Mouse (Mus musculus) frontal cortex, postnatal 36 days (tissue): ENCODE measurements around the gene Stk11ip.
A peak's percentile ranks its signal among the peaks of the same experiment; 100 is the strongest.

Experiments
- DNase-seq, 2 experiments: peaks; one replicate each; pipeline ENCODE4 v3.0.0; 2022; ENCODE audit warnings: low spot score in 2 of 2

Stk11ip gene

GRCm38 (mm10) chr1:75541496-75541895 is 20.2 kb downstream of the Stk11ip start:
- DNase-seq = no peak

DNA sequence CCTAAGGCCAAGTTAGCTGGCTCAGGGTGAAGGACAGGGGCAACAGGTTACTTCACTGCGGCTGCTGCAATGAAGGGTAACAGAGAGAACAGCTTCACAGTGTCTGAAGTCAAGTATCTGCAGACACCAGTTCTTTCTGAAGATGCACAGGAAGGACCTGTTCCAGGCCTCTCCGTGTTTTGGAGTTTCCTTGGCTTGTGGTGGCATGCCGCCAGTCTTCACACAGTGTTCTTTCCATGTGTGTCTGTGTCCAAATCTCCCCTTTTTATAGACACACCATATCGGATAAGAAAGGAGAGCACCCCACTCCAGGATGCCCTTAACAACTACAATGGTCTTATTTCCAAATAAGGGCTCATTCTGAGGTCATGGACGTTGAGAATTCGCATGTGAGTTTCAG is 23.0 kb downstream of the Stk11ip start:
- no peak for DNase-seq

DNA sequence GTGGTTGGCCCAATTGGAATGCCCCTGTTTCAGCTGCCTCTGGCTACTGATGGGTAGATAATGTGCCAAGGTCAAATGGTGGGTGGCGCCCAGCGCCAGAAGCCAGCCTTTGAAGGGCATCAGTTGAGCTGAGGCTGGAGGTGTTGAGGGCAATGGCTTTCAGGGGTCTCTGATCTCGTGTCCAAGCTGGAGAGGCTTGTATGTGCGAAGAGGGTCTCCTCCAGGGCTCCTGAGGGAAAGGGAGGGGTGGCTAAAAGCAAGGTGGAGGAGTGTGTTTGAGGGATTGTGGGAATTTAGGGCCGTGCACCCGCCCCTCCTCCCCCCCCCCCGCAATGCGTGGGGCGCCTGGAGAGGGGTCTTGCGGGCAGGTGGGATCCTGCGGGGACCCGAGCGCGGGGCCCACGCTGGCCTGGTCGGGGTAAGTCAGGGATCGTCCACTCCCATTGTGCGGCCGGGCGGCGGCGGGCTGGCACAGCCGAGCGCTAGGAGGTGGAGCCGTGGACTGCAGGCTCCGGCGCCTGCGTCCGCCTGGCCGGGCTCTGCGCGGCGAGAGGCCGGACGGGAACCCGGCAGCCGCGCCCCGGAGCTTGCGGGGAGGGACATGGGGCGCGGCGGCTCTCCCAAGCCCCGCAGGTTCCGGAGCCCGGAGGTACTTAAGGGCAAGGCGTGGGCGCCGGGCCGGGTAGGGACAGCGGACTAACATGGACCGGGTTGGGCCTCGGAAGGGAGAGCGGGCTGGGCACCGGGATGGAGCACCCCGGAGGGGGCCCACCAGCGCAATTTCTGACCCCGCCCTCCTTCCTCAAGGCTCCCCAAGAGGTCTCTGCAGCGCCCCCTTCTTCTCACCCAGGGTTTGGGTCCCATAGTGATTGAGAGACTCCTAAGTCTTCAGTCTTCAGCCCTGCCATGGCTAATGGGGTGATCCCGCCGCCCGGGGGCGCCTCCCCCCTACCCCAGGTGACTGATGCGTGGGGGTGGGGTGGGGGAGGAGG is 24.9 kb downstream of the Stk11ip start, which contains the start of gene Slc4a3:
Gene Slc4a3, plus strand, starts transcription at position 302 of the 992 bp plus-strand sequence.
- DNase-seq = peak; percentile 61 to 65

DNA sequence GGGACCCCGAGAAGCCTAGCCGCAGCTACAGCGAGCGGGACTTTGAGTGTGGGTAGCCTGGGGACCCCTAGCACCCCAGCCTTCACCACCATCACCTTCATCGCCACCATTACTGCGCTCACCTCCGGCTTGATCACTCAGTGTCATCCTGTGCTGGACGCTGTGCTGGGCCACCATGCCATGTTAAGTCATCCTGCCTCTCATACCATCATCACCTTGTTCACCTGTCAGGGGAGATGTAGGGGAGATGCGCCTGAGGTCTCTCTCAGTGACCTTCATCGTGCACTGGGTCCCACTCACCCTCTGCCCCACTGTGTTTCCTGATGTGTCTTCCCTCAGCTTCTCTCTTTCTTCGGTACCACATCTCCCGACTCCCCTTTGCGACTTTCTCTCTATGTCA is 26.0 kb downstream of the Stk11ip start:
- no peak for DNase-seq

- DNase-seq = no peak
Observed at GRCm38 (mm10) chr1:75548083-75548482, 26.8 kb downstream of the Stk11ip start.

DNA sequence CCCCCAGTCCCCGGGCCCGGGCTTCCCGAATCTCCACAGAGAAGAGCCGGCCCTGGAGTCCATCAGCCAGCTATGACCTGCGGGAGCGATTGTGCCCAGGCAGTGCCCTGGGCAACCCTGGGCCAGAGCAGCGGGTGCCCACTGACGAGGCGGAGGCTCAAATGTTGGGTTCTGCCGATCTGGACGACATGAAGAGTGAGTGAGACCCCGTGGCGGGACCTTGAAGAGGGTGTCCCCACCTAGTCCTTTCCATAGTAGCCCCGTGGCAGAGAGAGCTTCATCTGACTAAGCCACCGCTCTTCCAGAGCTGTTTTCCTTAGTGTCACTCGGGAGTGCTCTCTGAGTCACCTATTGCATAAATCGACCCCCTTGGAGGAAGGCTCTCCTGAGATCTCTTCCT is 27.5 kb downstream of the Stk11ip start:
- no peak for DNase-seq

DNA sequence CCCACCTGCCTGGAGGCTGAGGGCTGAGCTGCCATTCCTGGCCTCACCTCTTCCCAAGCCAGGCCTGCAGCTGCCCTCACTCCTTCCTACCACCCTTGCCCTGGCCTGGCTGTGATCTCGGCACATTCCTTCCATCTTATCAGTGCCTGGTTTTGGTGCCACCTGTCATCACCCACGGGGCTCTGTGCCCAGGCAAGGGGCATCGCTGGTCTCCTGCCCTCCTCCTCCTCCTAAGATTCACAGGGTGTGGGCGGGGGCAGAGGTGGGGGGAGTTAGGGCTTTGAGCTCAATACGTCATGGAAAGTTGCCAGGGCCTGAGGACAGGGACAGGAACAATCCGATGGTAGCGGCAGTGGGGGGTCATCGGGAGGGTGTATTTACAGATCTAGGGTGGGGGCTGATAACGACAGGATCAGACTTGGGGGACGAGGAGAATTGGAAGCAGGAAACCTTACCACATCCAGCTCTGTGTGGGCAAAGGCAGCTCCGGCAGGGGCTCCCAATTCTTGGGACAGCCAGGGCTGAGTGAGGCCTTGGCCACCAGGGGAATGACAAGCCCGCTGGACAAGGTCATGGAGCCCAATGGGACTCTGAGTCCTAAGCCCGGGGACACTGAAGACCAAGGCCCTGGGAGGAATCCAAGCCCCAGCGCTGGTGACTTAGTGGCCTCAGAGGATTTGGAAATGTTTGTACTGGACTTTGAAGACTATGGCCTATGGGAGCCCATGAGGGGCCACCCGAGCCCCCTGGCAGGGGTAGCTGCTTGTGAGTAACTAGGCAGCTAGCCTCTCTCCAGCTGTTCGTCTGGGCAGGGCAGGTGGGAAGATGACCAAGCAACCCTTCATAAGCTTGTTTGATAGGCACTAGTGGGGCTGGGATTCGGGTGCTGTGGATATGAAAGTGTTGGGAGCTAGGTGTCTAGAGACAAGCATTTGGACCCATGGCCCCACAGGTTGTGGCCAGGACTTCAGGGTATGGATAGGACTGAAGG is 28.3 kb downstream of the Stk11ip start:
- no peak for DNase-seq

DNA sequence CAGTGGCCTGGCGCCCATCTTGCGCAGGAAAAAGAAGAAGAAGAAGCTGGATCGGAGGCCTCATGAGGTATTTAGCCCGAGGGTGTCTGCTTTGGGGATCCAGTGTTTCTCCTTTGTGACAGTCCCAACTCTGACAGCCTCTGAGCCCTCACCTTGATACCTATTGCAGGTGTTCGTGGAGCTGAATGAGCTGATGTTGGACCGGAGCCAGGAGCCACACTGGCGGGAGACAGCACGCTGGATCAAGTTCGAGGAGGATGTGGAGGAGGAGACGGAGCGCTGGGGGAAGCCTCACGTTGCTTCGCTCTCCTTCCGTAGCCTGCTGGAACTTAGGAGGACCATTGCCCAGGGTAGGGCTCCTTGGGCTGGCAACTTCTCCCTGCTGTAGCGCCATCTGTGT is 29.3 kb downstream of the Stk11ip start:
- no peak for DNase-seq

- no peak for DNase-seq
Observed at GRCm38 (mm10) chr1:75555680-75556079, 34.4 kb downstream of the Stk11ip start.

GRCm38 (mm10) chr1:75556143-75556781 is 34.9 kb downstream of the Stk11ip start:
- DNase-seq = peak in 1 of 2 experiments; percentile 76

DNA sequence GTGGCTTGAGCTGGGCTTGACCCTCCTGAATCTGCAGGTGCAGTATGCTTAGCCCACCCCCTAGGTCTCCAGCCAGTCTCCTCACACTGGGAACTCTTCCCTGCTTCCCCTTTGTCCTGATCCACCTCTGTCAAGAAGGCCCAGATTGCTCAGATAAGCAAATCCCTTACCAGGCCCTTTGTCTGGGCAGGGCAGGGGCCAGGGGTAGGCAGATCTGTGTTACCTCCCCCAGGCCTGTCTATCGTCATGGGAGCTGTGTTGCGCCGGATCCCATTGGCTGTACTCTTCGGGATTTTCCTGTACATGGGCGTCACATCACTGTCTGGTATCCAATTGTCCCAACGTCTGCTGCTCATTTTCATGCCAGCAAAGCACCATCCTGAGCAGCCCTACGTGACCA is 35.7 kb downstream of the Stk11ip start:
- no peak for DNase-seq

DNA sequence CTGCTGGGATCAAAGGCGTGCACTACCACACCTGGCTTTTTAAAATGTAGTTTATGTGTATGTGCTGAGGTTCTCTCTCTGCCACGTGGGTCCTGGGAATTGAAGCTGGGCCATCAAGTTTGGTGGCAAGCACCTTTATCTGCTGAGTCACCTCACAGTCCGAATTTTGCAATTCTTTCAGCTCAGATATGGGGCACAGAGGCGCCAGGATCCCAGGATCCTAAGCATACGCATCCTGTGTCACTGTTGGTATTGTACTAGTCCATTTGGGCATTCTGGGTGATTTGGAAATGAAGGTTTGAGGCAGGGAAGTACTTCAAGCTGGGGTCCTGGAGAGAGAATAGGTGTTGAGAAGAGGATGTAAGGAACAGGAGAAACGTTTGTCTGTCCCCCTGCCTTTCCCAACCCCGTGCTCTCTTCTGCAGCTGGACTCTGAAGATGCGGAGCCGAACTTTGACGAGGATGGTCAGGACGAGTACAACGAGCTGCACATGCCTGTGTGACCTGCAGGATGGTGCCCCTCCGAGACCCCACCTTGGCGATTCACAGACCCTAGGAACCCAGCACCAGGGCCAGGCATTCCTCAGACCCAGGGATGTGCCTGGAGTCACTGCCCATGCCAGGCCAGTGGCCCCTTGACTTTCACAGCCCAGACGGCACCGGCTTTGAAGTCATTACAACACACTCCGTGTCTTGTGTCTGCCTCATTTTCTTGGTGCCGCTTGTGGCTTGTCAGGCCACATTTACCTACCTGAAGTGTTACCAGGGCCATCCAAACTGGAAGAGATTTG is 37.3 kb downstream of the Stk11ip start:
- no peak for DNase-seq

- peak; percentile 95 to 98 for DNase-seq
Observed at GRCm38 (mm10) chr1:75559212-75559925, 38.0 kb downstream of the Stk11ip start.

- DNase-seq = no peak
Observed at GRCm38 (mm10) chr1:75560206-75560913, 39.0 kb downstream of the Stk11ip start.

- no peak for DNase-seq
Observed at GRCm38 (mm10) chr1:75561221-75561897, 40.0 kb downstream of the Stk11ip start.

DNA sequence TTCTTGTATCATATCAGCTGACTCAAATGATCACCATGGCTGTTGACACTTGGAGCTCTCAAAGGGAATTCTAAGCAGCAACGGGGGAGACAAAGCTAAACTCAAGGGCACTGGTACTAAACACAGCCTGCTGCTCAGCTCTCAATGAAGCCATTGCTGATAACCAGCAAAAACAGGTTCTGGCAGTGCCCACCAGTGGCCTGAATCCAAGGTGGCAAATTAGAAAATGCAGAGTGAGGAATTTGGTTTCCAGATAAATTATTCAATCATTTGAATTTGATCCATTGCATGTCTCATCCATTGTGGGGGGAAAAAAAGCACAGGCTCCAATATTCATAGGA is 40.5 kb downstream of the Stk11ip start:
- DNase-seq = no peak

- no peak for DNase-seq
Observed at GRCm38 (mm10) chr1:75564102-75564501, 42.8 kb downstream of the Stk11ip start.

GRCm38 (mm10) chr1:75564916-75565315 is 43.6 kb downstream of the Stk11ip start:
- no peak for DNase-seq

DNA sequence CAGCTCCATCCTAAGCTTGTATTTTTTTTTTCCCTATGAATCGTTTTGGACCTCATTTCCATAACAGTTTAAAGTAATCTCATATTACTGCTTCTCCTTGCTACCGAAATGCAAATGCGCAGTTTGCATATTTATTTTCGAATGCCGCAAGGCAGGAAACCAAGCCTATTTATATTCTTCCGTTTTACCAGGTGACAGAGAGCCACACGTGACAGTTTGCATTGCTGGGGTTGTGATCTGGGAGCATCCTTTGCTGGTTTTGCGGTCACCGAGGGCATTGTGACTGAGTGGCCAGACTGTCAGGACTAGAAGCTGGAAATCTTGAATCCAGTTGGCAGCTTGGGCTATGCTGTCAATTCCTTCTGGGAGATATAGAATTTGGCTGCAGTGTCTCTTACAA is 44.3 kb downstream of the Stk11ip start:
- DNase-seq = no peak
